Mouse (Mus musculus) brain, embryonic 14.5 days (tissue): ENCODE measurements at regions not wholly inside any gene's neighbourhood (a gene's known extent, or its start where the extent isn't known, plus 50 kb on each side); places are given as distances from the start of the nearest gene placed in this dataset.
A peak's percentile ranks its signal among the peaks of the same experiment; 100 is the strongest.

Experiments
- DNase-seq: peaks from one replicate; pipeline ENCODE4 v3.0.0-alpha.2; 2011; ENCODE audit warnings: low read depth
- CTCF ChIP-seq: fragments of 200-500 bp; IDR thresholded peaks from 2 replicates; pipeline ENCODE4 v1.5.1; 2012; ENCODE audit warnings: inconsistent platforms, mild to moderate bottlenecking, moderate library complexity, borderline replicate concordance; ENCODE audit not compliant: insufficient read depth, insufficient read length; ENCODE audit errors: extremely low read depth
- POLR2A ChIP-seq: fragments of 200-500 bp; IDR thresholded peaks from 2 replicates; pipeline ENCODE4 v1.6.1; 2012; ENCODE audit warnings: mild to moderate bottlenecking, inconsistent platforms, borderline replicate concordance; ENCODE audit not compliant: poor library complexity, insufficient read depth, insufficient read length, severe bottlenecking; ENCODE audit errors: extremely low read depth

DNA sequence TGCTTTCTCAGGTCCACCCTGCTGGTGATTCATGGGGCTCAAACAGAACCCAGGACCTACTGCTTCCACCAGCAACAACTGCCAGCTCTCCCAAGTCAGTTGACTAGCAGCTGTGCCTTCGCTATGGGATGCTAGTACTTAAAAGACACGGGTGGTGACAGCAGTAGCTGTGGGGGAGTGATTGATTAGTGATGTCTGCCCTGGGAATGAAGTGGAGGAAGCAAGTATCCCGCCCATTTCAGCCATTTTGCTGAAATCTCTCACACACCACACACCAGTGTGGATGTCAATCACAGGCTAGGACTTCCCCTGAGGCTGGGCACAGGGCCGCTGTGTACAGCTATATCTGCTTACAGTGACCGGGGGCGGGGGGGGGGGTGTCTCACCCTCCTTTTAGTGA is 153.2 kb downstream of the Matn1 start:
- no peak for DNase-seq
- TF ChIP-seq POLR2A (no peak), CTCF (no peak)

DNA sequence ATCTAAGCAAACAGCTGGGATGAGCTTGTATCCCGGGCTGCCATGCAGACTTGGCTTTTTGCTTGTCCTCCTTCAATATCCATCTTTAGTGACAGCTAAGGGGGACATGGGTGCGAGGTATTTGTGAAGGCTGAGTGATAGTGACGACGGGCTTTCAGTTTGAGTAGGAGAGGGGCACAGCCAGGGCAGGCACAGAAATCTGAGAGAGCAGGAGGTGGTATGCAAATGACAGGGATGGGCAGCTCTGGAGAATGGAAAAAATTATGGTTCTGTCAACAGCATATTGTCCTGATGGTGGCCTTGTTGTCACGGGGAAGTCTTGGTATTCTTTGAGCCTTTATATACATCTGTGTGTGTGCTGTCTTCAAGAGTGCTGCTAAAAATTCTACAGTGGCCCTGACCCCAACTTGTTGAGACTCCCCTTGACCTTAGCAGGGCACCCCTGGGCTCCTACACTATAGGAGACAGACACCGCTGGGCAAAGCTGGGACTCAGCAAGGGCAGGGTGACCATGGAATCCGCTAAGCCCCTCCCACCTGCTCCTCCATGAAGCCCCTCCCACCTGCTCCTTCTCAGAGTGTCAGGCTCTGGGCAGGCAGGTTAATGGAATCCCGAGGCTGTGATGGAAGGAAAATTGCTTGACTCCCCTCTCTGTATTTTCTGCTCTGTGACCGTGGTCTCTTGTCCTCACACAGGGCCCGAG is 156.1 kb downstream of the Matn1 start:
- DNase-seq: peak; percentile 53
- TF ChIP-seq CTCF (no peak), POLR2A (no peak)

DNA sequence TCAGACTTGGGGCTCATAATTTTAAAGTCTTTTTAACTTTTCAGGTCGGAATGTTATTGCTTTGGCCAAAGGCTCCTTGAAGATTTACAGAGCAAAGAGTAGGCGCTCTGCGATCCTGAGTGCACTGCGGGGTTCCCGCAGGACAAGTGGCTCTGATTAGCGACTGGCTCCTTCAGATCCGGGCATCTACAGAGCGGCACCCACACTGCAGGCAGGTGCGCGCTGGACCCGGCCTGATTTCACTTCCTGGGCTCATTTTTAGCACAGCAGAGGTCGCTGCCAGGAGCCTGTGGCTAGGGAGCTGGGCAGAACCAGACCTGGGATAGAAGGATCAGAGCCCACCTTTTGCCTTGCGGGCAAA is 156.6 kb downstream of the Matn1 start:
- no peak for TF ChIP-seq POLR2A
- TF ChIP-seq CTCF: no peak
- no peak for DNase-seq

DNA sequence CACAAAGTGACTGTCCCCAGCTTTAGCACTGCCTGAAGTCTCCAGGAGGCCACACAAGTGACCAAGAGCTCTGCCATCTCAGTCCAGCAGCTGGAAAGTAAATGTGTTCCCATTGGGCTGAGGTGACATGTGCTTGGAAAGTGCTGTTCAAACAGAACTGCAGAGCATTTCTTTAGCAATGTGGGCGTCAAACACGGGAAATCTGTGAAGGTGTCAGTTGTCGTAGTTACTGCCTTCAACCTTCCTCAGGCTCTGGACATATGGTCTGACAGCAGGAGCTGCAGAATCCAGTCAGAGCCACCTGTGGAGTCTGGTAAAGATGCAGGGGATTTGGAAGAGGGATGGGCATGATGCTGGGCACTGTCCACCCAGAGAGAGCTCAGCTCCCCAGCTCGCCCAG is 158.0 kb downstream of the Matn1 start:
- TF ChIP-seq CTCF: no peak
- TF ChIP-seq POLR2A: no peak
- DNase-seq: no peak

DNA sequence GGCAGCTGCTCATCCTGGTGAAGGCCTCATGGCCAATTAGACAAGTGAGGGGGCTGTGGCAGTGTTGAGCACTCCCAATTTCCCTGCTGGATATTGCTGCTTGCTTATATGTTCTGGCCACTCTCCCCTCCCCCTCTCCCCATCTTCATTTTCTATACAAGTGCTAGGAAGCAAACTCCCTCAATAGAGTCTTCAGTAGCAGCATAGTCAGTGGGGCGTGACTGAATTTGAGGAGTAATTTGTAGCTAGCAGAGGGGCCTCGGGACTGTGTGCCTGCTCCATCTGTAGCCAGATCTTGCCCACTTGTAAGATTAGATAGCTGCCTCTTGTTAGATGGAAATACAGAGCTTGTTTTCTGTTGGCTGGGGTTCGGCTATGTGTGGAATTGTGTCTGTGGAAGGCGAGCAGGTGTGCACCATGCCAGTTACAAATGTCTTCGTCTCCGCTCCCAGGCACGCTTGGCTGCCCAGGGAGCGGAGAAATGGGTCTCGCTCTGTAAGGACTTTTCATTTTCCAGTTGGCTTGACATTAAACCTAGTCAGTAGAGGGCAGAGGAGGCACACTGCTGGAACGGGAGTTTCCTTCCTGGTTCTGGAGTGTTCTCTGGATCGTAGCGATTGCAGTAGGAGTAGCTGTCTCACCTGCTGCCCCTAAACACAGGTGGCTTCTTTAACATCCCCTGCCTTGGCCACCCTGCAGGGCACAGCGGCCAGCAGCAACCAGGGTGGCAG is 163.1 kb downstream of the Matn1 start:
- TF ChIP-seq POLR2A (no peak), CTCF (peak; percentile 50; the same call in 1 of the 2 replicates)
- DNase-seq: peak; percentile 84

DNA sequence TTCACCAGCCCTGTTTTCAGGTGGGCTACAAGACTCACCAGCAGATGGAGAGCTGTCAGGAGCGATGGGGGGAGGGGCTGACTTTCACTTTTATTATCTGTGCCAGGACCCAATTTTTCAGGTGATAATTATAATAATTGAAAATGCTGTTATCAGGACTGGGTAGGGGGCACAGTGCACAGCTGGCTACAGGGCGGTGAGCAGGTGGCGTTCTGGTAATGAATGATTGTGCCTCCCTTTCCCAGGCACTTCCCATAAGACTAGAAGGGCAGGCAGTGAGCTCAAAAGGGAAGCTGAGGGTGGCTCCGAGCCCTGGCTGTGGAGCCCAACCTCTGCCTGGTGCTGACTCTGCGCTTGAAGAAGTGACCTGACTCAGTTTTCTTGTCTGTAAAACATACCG is 168.4 kb downstream of the Matn1 start:
- TF ChIP-seq CTCF (no peak), POLR2A (no peak)
- DNase-seq: peak; percentile 53

DNA sequence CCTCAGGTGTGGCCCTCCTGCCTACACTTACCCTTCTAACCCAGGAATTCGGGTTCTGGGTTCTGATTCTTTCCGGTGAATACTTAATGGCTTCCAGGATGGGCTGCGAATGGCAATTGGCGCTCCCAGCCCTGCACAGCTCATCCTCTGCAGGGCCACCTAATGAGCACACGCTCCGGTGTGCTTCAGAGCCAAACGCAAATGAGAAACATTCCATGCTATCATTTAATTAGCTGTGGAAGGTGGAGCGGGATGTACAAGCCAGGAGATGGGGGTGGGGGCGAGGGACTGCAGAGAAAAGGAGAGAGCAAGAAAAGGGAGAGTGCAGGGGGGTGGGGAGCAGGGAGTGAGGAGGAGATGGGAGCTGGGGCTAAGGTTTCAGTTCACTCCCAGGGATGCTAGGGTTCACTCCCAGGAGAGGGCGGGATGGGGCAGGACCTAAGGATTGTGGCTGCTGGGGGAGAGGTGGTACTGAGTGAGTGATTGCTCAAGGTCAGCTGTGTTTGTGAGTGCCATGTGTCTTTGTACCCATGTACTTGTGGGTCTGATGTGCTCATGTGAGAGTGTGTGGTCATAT is 169.6 kb downstream of the Matn1 start:
- peak; percentile 79 for DNase-seq
- TF ChIP-seq CTCF: no peak
- TF ChIP-seq POLR2A: no peak

DNA sequence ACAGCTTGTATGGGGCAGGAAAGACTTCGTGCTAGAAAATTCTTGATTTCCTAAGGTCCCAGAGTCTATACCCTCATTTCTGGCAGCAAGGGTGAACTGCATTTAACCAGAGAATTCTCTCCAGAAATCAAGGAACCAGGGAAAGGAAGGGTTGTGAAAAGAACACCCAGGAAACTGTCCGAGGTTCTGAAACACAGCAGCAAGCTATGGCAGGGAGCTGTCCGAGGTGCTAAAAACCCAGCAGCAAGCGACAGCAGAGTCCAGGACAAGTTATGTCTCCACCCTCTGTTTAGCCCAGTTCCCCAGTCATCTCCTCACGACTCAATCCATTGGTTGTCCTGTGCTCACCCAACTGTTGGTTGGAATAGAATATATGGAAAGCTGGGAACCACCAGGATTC is 171.1 kb downstream of the Matn1 start:
- peak; percentile 77 for DNase-seq
- no peak for TF ChIP-seq CTCF

DNA sequence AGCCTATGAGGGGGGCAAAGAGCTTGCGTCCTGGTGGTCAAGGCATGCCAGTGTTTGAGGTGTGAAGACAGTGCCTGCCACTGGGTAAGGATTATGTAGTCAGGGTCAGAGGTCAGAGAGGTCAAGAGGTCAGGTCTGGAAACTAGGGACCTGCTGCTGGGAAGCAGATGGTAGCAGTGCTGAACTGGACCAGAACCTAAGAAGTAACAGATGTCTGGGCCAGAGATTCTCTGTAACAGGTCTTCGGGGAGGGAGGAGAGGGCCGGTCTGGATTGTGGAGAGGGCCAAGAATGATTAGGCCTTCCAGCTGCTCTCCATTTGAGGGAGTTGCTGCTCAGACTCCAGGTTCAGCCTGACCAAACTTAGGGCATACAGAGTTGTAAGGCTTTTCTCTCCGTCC is 174.4 kb downstream of the Matn1 start:
- no peak for TF ChIP-seq CTCF
- TF ChIP-seq POLR2A: no peak
- DNase-seq: no peak

DNA sequence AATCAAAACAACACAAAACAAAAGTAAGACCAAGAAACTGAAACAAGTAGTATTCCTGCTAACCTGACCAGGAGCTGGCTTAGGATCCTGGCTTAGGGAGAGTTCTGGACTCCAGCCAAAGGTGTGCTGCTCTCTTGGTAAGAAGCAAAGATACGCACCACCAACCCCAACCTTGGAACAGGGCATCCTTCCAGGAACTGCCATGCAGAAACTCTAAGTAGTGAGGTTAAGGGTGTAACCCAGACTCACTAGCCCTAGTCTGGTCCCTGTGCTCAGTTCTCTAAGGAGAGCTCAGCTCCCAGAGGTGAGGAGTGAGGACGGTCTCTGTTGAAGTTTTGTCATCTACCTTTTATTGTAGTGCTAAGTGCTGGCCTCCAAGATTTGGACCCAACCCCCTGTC is 175.4 kb downstream of the Matn1 start:
- TF ChIP-seq POLR2A: no peak
- DNase-seq: no peak

DNA sequence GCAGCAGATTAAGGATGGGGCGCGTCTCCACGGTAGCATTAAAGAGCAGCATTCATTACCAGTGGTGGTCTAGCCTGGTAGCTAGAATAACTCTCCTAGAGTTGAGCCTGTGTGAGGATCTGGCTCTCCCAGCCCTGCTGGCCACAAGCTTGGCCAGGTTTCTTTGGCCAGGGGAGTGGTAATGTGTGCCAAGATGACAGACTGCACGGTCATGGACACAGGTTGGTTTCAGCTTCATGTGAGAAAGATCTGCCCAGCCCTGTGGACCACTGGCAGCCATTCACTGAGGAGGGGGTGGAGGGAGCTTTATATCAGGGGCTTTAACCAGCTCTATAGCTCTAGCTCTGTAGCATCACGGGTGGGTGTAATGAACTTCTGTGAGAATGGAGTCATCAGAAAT is 176.5 kb downstream of the Matn1 start:
- no peak for TF ChIP-seq CTCF
- no peak for TF ChIP-seq POLR2A
- no peak for DNase-seq

DNA sequence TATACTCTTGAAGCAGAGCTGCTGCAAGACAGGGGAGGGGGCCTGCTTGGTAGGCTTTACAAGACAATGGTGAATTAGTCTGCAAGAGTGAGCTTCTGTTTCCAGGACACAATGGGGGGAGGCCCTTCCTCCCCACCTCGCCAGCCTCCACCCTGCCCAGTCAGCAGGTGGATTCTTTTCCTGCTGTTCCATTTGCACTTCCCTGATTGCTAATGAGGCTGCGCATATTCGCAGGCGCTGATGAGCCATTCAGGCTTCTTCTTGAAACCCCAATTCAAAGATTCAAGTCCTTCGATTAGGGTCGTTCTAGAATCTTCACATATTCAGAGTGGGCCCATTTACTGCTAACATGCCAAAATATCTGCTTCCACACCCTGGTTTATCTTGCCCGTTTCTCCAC is 181.8 kb downstream of the Matn1 start:
- TF ChIP-seq CTCF (no peak), POLR2A (no peak)
- DNase-seq: peak; percentile 69

DNA sequence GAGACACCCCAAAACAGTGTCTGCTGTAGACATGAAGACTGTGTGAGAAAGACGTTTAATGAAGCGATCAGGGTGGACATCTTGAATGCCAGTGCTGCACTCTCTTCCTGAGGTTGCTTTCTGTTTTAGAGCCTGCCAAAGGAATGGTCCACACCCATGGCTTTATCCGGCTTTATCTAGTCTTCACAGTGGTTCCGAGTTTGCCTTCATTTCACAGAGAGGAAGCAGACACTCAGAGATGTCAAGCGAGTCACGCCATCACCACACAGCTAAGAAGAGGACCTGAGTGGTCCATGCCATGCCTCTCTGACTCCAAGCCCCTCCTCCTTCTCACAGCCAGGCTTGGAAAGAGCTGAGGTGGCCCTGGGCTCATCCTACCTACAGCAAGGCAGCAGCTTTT is 182.7 kb downstream of the Matn1 start:
- no peak for TF ChIP-seq POLR2A
- no peak for TF ChIP-seq CTCF
- DNase-seq: no peak

DNA sequence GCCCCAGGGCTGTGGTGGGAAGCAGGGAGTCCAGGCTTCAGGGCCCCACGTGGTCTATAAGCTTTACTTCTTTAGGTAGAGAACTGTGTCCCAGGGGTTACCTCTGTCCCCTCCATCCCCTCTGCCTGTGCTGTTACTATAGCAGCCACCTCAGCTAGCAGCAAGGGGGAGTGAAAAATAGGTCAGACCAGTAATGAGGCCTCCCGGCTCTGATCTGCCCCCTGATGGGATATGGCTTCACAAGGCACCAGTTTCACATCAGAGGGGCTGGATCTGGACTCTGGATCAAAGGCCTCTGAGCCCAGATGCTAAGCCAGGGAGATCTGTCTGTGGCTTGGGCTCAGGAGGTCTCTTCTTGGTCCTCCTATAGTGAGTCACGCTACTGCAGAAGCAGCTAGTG is 184.5 kb downstream of the Matn1 start:
- TF ChIP-seq CTCF (no peak), POLR2A (no peak)
- DNase-seq: peak; percentile 40
